22 mouse cellular contexts compared by ENCODE assay signal in genomic region chr14:18297441-18297840, GRCm38 (mm10).
"Had no signal": no experiment of that assay in that cellular context is flagged by ENCODE, and none has a peak within 500 bp of the region (broad histone marks: within the 10 kb centered on the region; RNA-seq: fewer than 3 reads in every experiment).

No protein-coding gene starts in this region.

- H3K9ac ChIP-seq: kidney, embryonic 15.5 days; limb, embryonic 12.5 days; limb, embryonic 15.5 days; liver, embryonic 12.5 days; liver, embryonic 15.5 days; lung, embryonic 15.5 days; midbrain, embryonic 12.5 days; midbrain, embryonic 15.5 days; neural tube, embryonic 13.5 days; stomach, embryonic 15.5 days had no signal

- H3K4me3 ChIP-seq: kidney, embryonic 15.5 days; limb, embryonic 12.5 days; limb, embryonic 15.5 days; liver, embryonic 12.5 days; liver, embryonic 15.5 days; lung, embryonic 15.5 days; midbrain, embryonic 12.5 days; midbrain, embryonic 15.5 days; myocyte; neural tube, embryonic 13.5 days; stomach, embryonic 15.5 days had no signal

- H3K36me3 ChIP-seq: limb, embryonic 15.5 days; liver, embryonic 15.5 days; lung, embryonic 15.5 days; midbrain, embryonic 15.5 days; neural tube, embryonic 13.5 days; stomach, embryonic 15.5 days had no signal

- DNase-seq: kidney, adult 8-10 months; kidney, postnatal 10 days; kidney, postnatal 36 days; left cerebral cortex, postnatal 4 days; lung, adult 18-20 months; lung, postnatal 10 days; lung, postnatal 36 days; retina, postnatal 1 day; right cerebral cortex, postnatal 25 days; spleen, adult 18-20 months; thymus, postnatal 25 days had no signal

- H3K4me1 ChIP-seq: kidney, embryonic 15.5 days; limb, embryonic 12.5 days; liver, embryonic 15.5 days; midbrain, embryonic 12.5 days; stomach, embryonic 15.5 days had no signal

- ATAC-seq: liver, embryonic 12.5 days; midbrain, embryonic 15.5 days had no signal

- H3K27ac ChIP-seq: kidney, embryonic 15.5 days; limb, embryonic 12.5 days; limb, embryonic 15.5 days; liver, embryonic 12.5 days; liver, embryonic 15.5 days; lung, embryonic 15.5 days; midbrain, embryonic 12.5 days; midbrain, embryonic 15.5 days; neural tube, embryonic 13.5 days; stomach, embryonic 15.5 days had no signal

- H3K27me3 ChIP-seq: kidney, embryonic 15.5 days; limb, embryonic 12.5 days; limb, embryonic 15.5 days; liver, embryonic 12.5 days; liver, embryonic 15.5 days; lung, embryonic 15.5 days; midbrain, embryonic 12.5 days; midbrain, embryonic 15.5 days; neural tube, embryonic 13.5 days; stomach, embryonic 15.5 days had no signal
